Mouse (Mus musculus) kidney, postnatal 0 days (tissue): Measurements from ENCODE around the gene Abt1. TPM values are rescaled to one million over a fixed set of nuclear protein-coding genes. Genes with fewer than 3 reads are reported as not detected.
A peak's percentile ranks its signal among the peaks of the same experiment; 100 is the strongest.

Source experiments
- ATAC-seq: fragments of 200-750 bp; cut with Nextera tagmentation; replicated peaks from 2 replicates; pipeline ENCODE4 v1.8.0; 2017; ENCODE audit warnings: low read depth, moderate number of reproducible peaks, moderate TSS enrichment, moderate library complexity; ENCODE audit not compliant: low FRiP score
- DNase-seq: peaks from one replicate; pipeline ENCODE4 v3.0.0-alpha.2; 2016; ENCODE audit warnings: low spot score
- H3K27ac ChIP-seq: fragments of 300-500 bp; sonication (generic); 2 replicates; pipeline ENCODE4 v1.5.1; 2014; ENCODE audit warnings: mild to moderate bottlenecking
- H3K27me3 ChIP-seq: fragments of 300-500 bp; sonication (generic); 2 replicates; pipeline ENCODE4 v1.6.1; 2014; ENCODE audit warnings: low read length, mixed read lengths; ENCODE audit not compliant: insufficient read depth
- H3K36me3 ChIP-seq: fragments of 300-500 bp; sonication (generic); 2 replicates; pipeline ENCODE4 v1.6.1; 2014; ENCODE audit warnings: low read length, mixed read lengths; ENCODE audit not compliant: insufficient read depth
- H3K4me1 ChIP-seq: fragments of 300-500 bp; sonication (generic); replicated peaks from 2 replicates; pipeline ENCODE4 v1.6.1; 2014; ENCODE audit warnings: antibody characterized with exemption, low read length, mixed read lengths; ENCODE audit not compliant: insufficient read depth
- H3K4me2 ChIP-seq: fragments of 300-500 bp; sonication (generic); 2 replicates; pipeline ENCODE4 v1.6.1; 2014; ENCODE audit warnings: mild to moderate bottlenecking, low read length, moderate library complexity, mixed read lengths
- H3K4me3 ChIP-seq: fragments of 300-500 bp; sonication (generic); replicated peaks from 2 replicates; pipeline ENCODE4 v1.5.1; 2014; ENCODE audit warnings: low read depth, low read length
- H3K9ac ChIP-seq: fragments of 300-500 bp; sonication (generic); 2 replicates; pipeline ENCODE4 v1.6.1; 2014; ENCODE audit warnings: low read depth, low read length
- H3K9me3 ChIP-seq: fragments of 300-500 bp; sonication (generic); replicated peaks from 2 replicates; pipeline ENCODE4 v1.6.1; 2016; ENCODE audit warnings: low read length, inconsistent platforms, mixed read lengths
- CTCF ChIP-seq: IDR thresholded peaks from 2 replicates; pipeline ENCODE4 v1.5.1; 2016; ENCODE audit warnings: antibody characterized with exemption, low read depth, mild to moderate bottlenecking, moderate library complexity
- WGBS: fragments of 180-500 bp; shearing (Covaris S2); extraction: QIAGEN DNeasy Blood & Tissue Kit; methylation state at CpG from one replicate; pipeline ENCODE4 v1.1.7; 2014; 5-methylcytosine and 5-hydroxymethylcytosine counted together
- polyA plus RNA-seq: library from polyadenylated mRNA; unstranded; fragments of >200 nt; fragmentation: Nextera tagmentation; extraction: Ambion mirVana; gene quantifications from 2 replicates; pipeline ENCODE4 v1.2.1, GENCODE M21; 2015

Abt1 gene
- polyA plus RNA-seq, 1 experiment from 2014 or later, result 10.0 TPM

- Histone ChIP-seq H3K27ac (no peak overlapping the region), H3K4me2 (peak overlapping the region; percentile 56), H3K9me3 (no peaks in the 10 kb centered on the region), H3K27me3 (no peaks in the 10 kb centered on the region), H3K9ac (no peak overlapping the region), H3K4me1 (no peaks in the 10 kb centered on the region), H3K4me3 (peak overlapping the region; percentile 19), H3K36me3 (no peaks in the 10 kb centered on the region)
- 2% methylated on average over 20 of the region's 20 CpGs for WGBS
- DNase-seq (peak; percentile 7), ATAC-seq (no peak)
- TF ChIP-seq CTCF, result no peak
These were observed 11.4 kb downstream of the Abt1 start for GRCm38 (mm10) chr13:23412211-23412629.

- no peaks in the 10 kb centered on the region for H3K36me3 ChIP-seq
- no peak overlapping the region for H3K27ac ChIP-seq
- WGBS, result 8% methylated on average over 29 of the region's 29 CpGs
- TF ChIP-seq CTCF, result no peak
- H3K9me3 ChIP-seq, result no peaks in the 10 kb centered on the region
- no peak overlapping the region for H3K9ac ChIP-seq
- peak; percentile 10 for DNase-seq
- peak overlapping the region; percentile 19 for H3K4me3 ChIP-seq
- peak overlapping the region; percentile 56 for H3K4me2 ChIP-seq
- no peaks in the 10 kb centered on the region for H3K27me3 ChIP-seq
- ATAC-seq, result peak; percentile 22; the same call in 1 of the 2 replicates
- H3K4me1 ChIP-seq, result no peaks in the 10 kb centered on the region
These were observed 12.1 kb downstream of the Abt1 start for GRCm38 (mm10) chr13:23411311-23412210.

GRCm38 (mm10) chr13:23410632-23411031, 13.0 kb downstream of the Abt1 start:
- no peak overlapping the region for H3K4me2 ChIP-seq
- ATAC-seq (no peak), DNase-seq (peak; percentile 2)
- no peaks in the 10 kb centered on the region for H3K27me3 ChIP-seq
- H3K27ac ChIP-seq, result no peak overlapping the region
- H3K9me3 ChIP-seq, result no peaks in the 10 kb centered on the region
- H3K36me3 ChIP-seq, result no peaks in the 10 kb centered on the region
- no peaks in the 10 kb centered on the region for H3K4me1 ChIP-seq
- WGBS, result 52% methylated on average over 9 of the region's 9 CpGs
- TF ChIP-seq CTCF, result no peak
- H3K9ac ChIP-seq, result no peak overlapping the region
- no peak overlapping the region for H3K4me3 ChIP-seq

- 33% methylated on average over 2 of the region's 2 CpGs for WGBS
- no peak overlapping the region for H3K4me3 ChIP-seq
- no peak overlapping the region for H3K4me2 ChIP-seq
- H3K9me3 ChIP-seq, result no peaks in the 10 kb centered on the region
- ATAC-seq (no peak), DNase-seq (no peak)
- H3K27me3 ChIP-seq, result 0 out of 2 replicates have a peak, but pooled peaks cover 5% of the 10 kb centered on the region
- no peaks in the 10 kb centered on the region for H3K36me3 ChIP-seq
- H3K4me1 ChIP-seq, result no peaks in the 10 kb centered on the region; the same call in 1 of the 2 replicates
- H3K9ac ChIP-seq, result no peak overlapping the region
- no peak overlapping the region for H3K27ac ChIP-seq
- TF ChIP-seq CTCF, result no peak
These were observed 21.0 kb downstream of the Abt1 start for GRCm38 (mm10) chr13:23402626-23403025.

GRCm38 (mm10) chr13:23401683-23402527, 21.8 kb downstream of the Abt1 start:
- H3K4me3 ChIP-seq, result peak overlapping the region; percentile 31
- peak; percentile 80 for DNase-seq
- peak; percentile 85 for TF ChIP-seq CTCF
- 4% methylated on average over 19 of the region's 19 CpGs for WGBS
- no peaks in the 10 kb centered on the region for H3K9me3 ChIP-seq
- peak; percentile 63; the same call in 1 of the 2 replicates for ATAC-seq
- H3K4me2 ChIP-seq, result peak overlapping the region; percentile 68
- H3K27me3 ChIP-seq, result 0 out of 2 replicates have a peak, but pooled peaks cover 10% of the 10 kb centered on the region
- no peaks in the 10 kb centered on the region; the same call in 1 of the 2 replicates for H3K4me1 ChIP-seq
- no peaks in the 10 kb centered on the region for H3K36me3 ChIP-seq
- H3K9ac ChIP-seq, result no peak overlapping the region
- H3K27ac ChIP-seq, result no peak overlapping the region
